Mouse (Mus musculus) brain, embryonic 14.5 days (tissue): Measurements from ENCODE around the gene Sufu.

Source experiments
- CTCF ChIP-seq: fragments of 200-500 bp; IDR thresholded peaks from 2 replicates; pipeline ENCODE4 v1.5.1; 2012; ENCODE audit warnings: inconsistent platforms, mild to moderate bottlenecking, moderate library complexity, borderline replicate concordance; ENCODE audit not compliant: insufficient read depth, insufficient read length; ENCODE audit errors: extremely low read depth
- POLR2A ChIP-seq: fragments of 200-500 bp; IDR thresholded peaks from 2 replicates; pipeline ENCODE4 v1.6.1; 2012; ENCODE audit warnings: mild to moderate bottlenecking, inconsistent platforms, borderline replicate concordance; ENCODE audit not compliant: poor library complexity, insufficient read depth, insufficient read length, severe bottlenecking; ENCODE audit errors: extremely low read depth

DNA sequence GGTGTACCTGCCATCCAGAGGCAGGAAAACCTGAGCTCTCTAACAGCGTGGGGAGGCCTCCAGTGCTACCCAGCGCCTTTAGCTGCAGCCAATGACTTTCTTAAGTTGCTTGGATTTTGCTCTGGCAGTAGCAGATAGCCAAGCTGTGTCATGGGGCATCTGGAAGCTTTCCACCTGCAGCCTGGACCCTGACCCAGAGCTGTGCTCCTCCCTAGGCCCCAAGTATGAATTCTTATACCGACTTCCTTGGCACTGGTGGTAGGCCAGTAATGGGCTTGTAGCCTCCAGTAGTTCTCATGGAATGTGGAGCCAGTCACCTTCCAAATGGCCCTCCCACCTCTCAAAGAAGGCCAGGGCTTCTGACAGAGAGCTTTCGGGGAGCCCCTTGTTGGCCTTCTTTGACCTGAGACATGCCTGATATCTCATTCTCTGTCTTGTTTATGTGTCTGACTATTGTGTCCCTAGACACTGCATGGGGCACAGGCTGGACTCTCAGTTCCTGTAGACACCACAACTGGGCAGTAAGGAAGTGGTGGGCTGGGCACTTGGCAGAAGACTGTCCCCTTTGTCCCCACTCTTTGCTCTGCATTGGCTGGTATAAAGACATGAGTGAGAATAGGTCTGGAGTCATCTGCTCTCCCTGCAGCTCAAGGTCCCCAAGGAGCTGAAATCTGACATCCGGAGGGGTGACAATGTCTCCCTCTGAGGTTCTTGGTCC, 59.5 kb downstream of the Sufu start:
- TF ChIP-seq CTCF (no peak), POLR2A (no peak)
